Mouse (Mus musculus) gastrocnemius, postnatal 4 days (tissue): ENCODE data around the gene Spry1. TPM values are rescaled to one million over a fixed set of nuclear protein-coding genes. Genes with fewer than 3 reads are reported as not detected.
A peak's percentile ranks its signal among the peaks of the same experiment; 100 is the strongest.
"Not testable (repeated sequence)": the region's sequence is repeated elsewhere in the genome, so short reads cannot be mapped to it uniquely, and the experiment has no call there.

Experiments
- DNase-seq, 2 experiments: peaks; one replicate each; pipeline ENCODE4 v3.0.0; 2021 to 2022; ENCODE audit warnings: low spot score in 2 of 2, mixed read lengths in 2 of 2
- long read RNA-seq, 2 experiments: library from polyadenylated mRNA; stranded (forward); transcript quantifications; one replicate each; pipeline ENCODE4 v2.0.0; 2021
- total RNA-seq, 2 experiments: library from RNA; stranded (reverse); gene quantifications; 2 replicates each; pipeline ENCODE4 v1.2.3; 2021

Gene Spry1
- total RNA-seq: 10 to 100 TPM; 67.4 to 74.2 TPM
- long read RNA-seq, experiment 1, transcript Spry1-202 (2 exons, 2,773 nt): minor isoform, 8 of 156 reads
- long read RNA-seq, experiment 1, transcript Spry1-203 (3 exons, 2,451 nt): minor isoform, 33 of 156 reads
- long read RNA-seq, experiment 1, transcript Spry1-201 (3 exons, 2,481 nt): major isoform, 99 of 156 reads
- long read RNA-seq, experiment 1, partial matches to known transcripts: 0 of 156 reads
- long read RNA-seq, experiment 1, other reads (novel, unspliced or antisense): 16 of 156 reads
- long read RNA-seq, experiment 2, transcript Spry1-203 (3 exons, 2,451 nt): minor isoform, 47 of 177 reads
- long read RNA-seq, experiment 2, transcript Spry1-202 (2 exons, 2,773 nt): minor isoform, 13 of 177 reads
- long read RNA-seq, experiment 2, transcript Spry1-201 (3 exons, 2,481 nt): major isoform, 99 of 177 reads
- long read RNA-seq, experiment 2, partial matches to known transcripts: 1 of 177 reads
- long read RNA-seq, experiment 2, other reads (novel, unspliced or antisense): 17 of 177 reads

- peak; percentile 86 to 95 for DNase-seq
Measured at GRCm38 (mm10) chr3:37639690-37640089, at the start of gene Spry1. Gene Spry1, plus strand, starts transcription at chr3:37639947.

- DNase-seq: no peak
Measured at GRCm38 (mm10) chr3:37595721-37596120, 44.0 kb upstream of the Spry1 start.

- no peak for DNase-seq
Measured at GRCm38 (mm10) chr3:37596519-37596918, 43.2 kb upstream of the Spry1 start.

GRCm38 (mm10) chr3:37597200-37597599 is 42.5 kb upstream of the Spry1 start:
- no peak for DNase-seq

GRCm38 (mm10) chr3:37599641-37600040 is 40.1 kb upstream of the Spry1 start:
- not testable (repeated sequence) for DNase-seq

GRCm38 (mm10) chr3:37602356-37602755 is 37.4 kb upstream of the Spry1 start:
- no peak for DNase-seq

- no peak for DNase-seq
Measured at GRCm38 (mm10) chr3:37602890-37603289, 36.9 kb upstream of the Spry1 start.

- DNase-seq: no peak
Measured at GRCm38 (mm10) chr3:37603541-37603940, 36.2 kb upstream of the Spry1 start.

GRCm38 (mm10) chr3:37604976-37605875 is 34.5 kb upstream of the Spry1 start:
- no peak for DNase-seq

GRCm38 (mm10) chr3:37605876-37606238 is 33.9 kb upstream of the Spry1 start:
- peak in 1 of 2 experiments; percentile 33 for DNase-seq

GRCm38 (mm10) chr3:37608926-37609325 is 30.8 kb upstream of the Spry1 start:
- DNase-seq: no peak

- no peak for DNase-seq
Measured at GRCm38 (mm10) chr3:37610670-37611069, 29.1 kb upstream of the Spry1 start.

- DNase-seq: no peak
Measured at GRCm38 (mm10) chr3:37613722-37614121, 26.0 kb upstream of the Spry1 start.

- DNase-seq: no peak
Measured at GRCm38 (mm10) chr3:37614878-37615650, 24.7 kb upstream of the Spry1 start.

- DNase-seq: no peak
Measured at GRCm38 (mm10) chr3:37616586-37617547, 22.9 kb upstream of the Spry1 start.

- DNase-seq: no peak
Measured at GRCm38 (mm10) chr3:37632246-37632645, 7.5 kb upstream of the Spry1 start.

- no peak for DNase-seq
Measured at GRCm38 (mm10) chr3:37632751-37633150, 7.0 kb upstream of the Spry1 start.

- DNase-seq: no peak
Measured at GRCm38 (mm10) chr3:37634648-37635047, 5.1 kb upstream of the Spry1 start.

GRCm38 (mm10) chr3:37636921-37637320 is 2.8 kb upstream of the Spry1 start:
- DNase-seq: no peak

- peak; percentile 37 to 66 for DNase-seq
Measured at GRCm38 (mm10) chr3:37640162-37640721, 495 bp downstream of the Spry1 start.
